Mouse (Mus musculus): ENCODE measurements around the gene Akap8l. TPM values are rescaled to one million over a fixed set of nuclear protein-coding genes. Genes with fewer than 3 reads are reported as not detected.
A peak's percentile ranks its signal among the peaks of the same experiment; 100 is the strongest.

The Akap8l gene
- total and polyA plus RNA-seq, 3 experiments, result 40.0 to 63.8 TPM; not detected in 1

DNA sequence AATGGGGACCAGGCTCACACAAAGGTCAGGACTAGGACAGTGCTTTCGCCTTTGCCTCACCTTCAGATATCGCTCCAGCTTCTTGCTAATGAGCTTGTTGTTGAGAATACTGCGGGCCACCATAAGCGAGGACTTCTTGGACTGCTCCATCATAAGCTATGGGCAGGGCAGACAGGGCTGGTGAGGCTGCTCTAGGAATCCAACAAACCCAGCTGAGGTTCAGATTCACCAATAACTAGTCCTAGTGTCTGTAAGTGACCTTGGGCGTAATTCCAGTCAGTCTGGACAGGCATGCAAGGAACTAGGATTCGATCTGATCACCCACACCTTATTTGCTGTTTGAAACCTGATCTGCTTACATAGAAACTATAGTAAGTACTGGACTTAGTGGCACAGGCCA is 28.6 kb downstream of the Akap8l start:
- Histone ChIP-seq H3K79me2 (ENCODE audit: control insufficient read depth, insufficient read depth, low read length, poor library complexity) (peaks cover 43% of the 10 kb centered on the region), H3K27me3 (ENCODE audit: control insufficient read depth in 1 of 2, insufficient read depth in 2 of 2, low read length in 2 of 2) (no peaks in the 10 kb centered on the region), H3K4me3 (ENCODE audit: control insufficient read depth in 1 of 2, insufficient read depth in 1 of 2, low read depth in 2 of 2, low read length in 2 of 2) (peak overlapping the region; percentile 65 to 67), H3K9me3 (replicated peaks; ENCODE audit: insufficient read depth, low read length) (no peaks in the 10 kb centered on the region), H3K9ac (ENCODE audit: control insufficient read depth, low read depth, low read length, poor library complexity, severe bottlenecking) (peak overlapping the region; percentile 78), H3K27ac (ENCODE audit: control insufficient read depth, low read depth, low read length) (peak overlapping the region; percentile 5; the same call in 1 of the 2 replicates), H3K36me3 (ENCODE audit: control insufficient read depth in 1 of 2, insufficient read depth in 2 of 2, low read length in 2 of 2) (peaks cover 7 to 14% of the 10 kb centered on the region in 2 experiments; a peak in 3 of 4 replicates), H3K4me1 (ENCODE audit: control insufficient read depth in 1 of 2, insufficient read depth in 2 of 2, low read length in 2 of 2) (peaks cover 2 to 10% of the 10 kb centered on the region in 2 experiments; a peak in 2 of 4 replicates)
- TF ChIP-seq POLR2AphosphoS2 (IDR thresholded peaks at IDR 0.05; ENCODE audit: low read length) (no peak), E2F4 (IDR thresholded peaks at IDR 0.05; ENCODE audit: borderline replicate concordance, low read depth, low read length) (no peak), POLR2AphosphoS5 (IDR thresholded peaks at IDR 0.05; ENCODE audit: borderline replicate concordance, low read depth, low read length) (no peak), NRF1 (IDR thresholded peaks at IDR 0.05; ENCODE audit: insufficient read depth, low read depth, low read length, poor library complexity, severe bottlenecking) (no peak)
- no peak for DNase-seq (ENCODE audit: low read depth, low spot score)

DNA sequence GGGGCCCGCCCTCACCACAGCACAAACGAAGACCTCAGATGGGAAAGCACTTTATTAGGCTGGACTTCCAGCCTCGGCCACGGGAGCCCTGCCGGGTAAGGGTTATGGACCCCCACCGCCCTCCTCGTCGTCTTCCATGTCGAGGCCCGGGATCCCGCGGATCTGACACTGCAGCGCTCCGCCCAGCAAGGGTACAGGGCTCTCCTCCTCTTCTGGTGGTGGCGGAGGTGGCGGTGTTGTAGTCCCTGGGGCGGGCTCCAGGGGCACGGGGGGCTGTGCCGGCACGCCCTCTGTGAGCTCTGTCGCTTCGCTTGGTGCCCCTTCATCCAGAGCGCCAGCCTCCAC is 29.0 kb downstream of the Akap8l start:
- Histone ChIP-seq H3K27me3 (ENCODE audit: control insufficient read depth in 1 of 2, insufficient read depth in 2 of 2, low read length in 2 of 2) (no peaks in the 10 kb centered on the region), H3K27ac (ENCODE audit: control insufficient read depth, low read depth, low read length) (peak overlapping the region; percentile 70), H3K4me1 (ENCODE audit: control insufficient read depth in 1 of 2, insufficient read depth in 2 of 2, low read length in 2 of 2) (peaks cover 2 to 10% of the 10 kb centered on the region in 2 experiments; a peak in 2 of 4 replicates), H3K36me3 (ENCODE audit: control insufficient read depth in 1 of 2, insufficient read depth in 2 of 2, low read length in 2 of 2) (peaks cover 9 to 14% of the 10 kb centered on the region in 2 experiments), H3K9me3 (replicated peaks; ENCODE audit: insufficient read depth, low read length) (no peaks in the 10 kb centered on the region), H3K79me2 (ENCODE audit: control insufficient read depth, insufficient read depth, low read length, poor library complexity) (peaks cover 46% of the 10 kb centered on the region), H3K4me3 (ENCODE audit: control insufficient read depth in 1 of 2, insufficient read depth in 1 of 2, low read depth in 2 of 2, low read length in 2 of 2) (peak overlapping the region; percentile 65 to 67), H3K9ac (ENCODE audit: control insufficient read depth, low read depth, low read length, poor library complexity, severe bottlenecking) (peak overlapping the region; percentile 78)
- no peak for TF ChIP-seq MEF2A (IDR thresholded peaks at IDR 0.05; ENCODE audit: extremely low read depth, insufficient replicate concordance, low read depth, low read length, poor library complexity, severe bottlenecking)
- no peak for TF ChIP-seq HCFC1 (IDR thresholded peaks at IDR 0.05; ENCODE audit: low read depth, low read length)
- TF ChIP-seq E2F4 (IDR thresholded peaks at IDR 0.05; ENCODE audit: borderline replicate concordance, low read depth, low read length), result no peak
- 0 out of 2 replicates have a peak, but pooled peaks have one; percentile 7 for TF ChIP-seq USF1 (IDR thresholded peaks at IDR 0.05; ENCODE audit: low read depth, low read length)
- TF ChIP-seq POLR2AphosphoS5 (IDR thresholded peaks at IDR 0.05; ENCODE audit: borderline replicate concordance, low read depth, low read length), result no peak
- no peak for TF ChIP-seq KAT2A (conservative IDR thresholded peaks at IDR 0.05; ENCODE audit: low read depth, low read length)
- TF ChIP-seq POLR2AphosphoS2 (IDR thresholded peaks at IDR 0.05; ENCODE audit: low read length), result no peak
- TF ChIP-seq MAFK (IDR thresholded peaks at IDR 0.05; ENCODE audit: borderline replicate concordance, low read depth, low read length), result no peak
- TF ChIP-seq TAL1 (IDR thresholded peaks at IDR 0.05; ENCODE audit: low read length), result no peak
- TF ChIP-seq ZC3H11A (IDR thresholded peaks at IDR 0.05; ENCODE audit: low read depth, low read length), result no peak
- no peak for TF ChIP-seq BHLHE40 (IDR thresholded peaks at IDR 0.05; ENCODE audit: borderline replicate concordance, low read depth, low read length)
- TF ChIP-seq UBTF (IDR thresholded peaks at IDR 0.05; ENCODE audit: borderline replicate concordance, insufficient read depth, low read depth, low read length), result no peak
- no peak for TF ChIP-seq MYB (IDR thresholded peaks at IDR 0.05; ENCODE audit: low read depth, low read length)
- peak; percentile 18 to 46; a peak in 2 of 4 replicates for TF ChIP-seq POLR2A (IDR thresholded peaks at IDR 0.05; ENCODE audit: control insufficient read depth in 1 of 2, insufficient read depth in 1 of 2, low read depth in 1 of 2, low read length in 2 of 2, poor library complexity in 1 of 2)
- peak; percentile 94; the same call in 1 of the 2 replicates for TF ChIP-seq ZMIZ1 (IDR thresholded peaks at IDR 0.05; ENCODE audit: low read depth, low read length)
- peak; percentile 88 for TF ChIP-seq NELFE (IDR thresholded peaks at IDR 0.05; ENCODE audit: low read depth, low read length)
- TF ChIP-seq NRF1 (IDR thresholded peaks at IDR 0.05; ENCODE audit: insufficient read depth, low read depth, low read length, poor library complexity, severe bottlenecking), result no peak
- DNase-seq (ENCODE audit: low read depth, low spot score), result no peak
